Mouse (Mus musculus) neural tube, embryonic 12.5 days (tissue): ENCODE measurements around the gene Selenoh. TPM values are rescaled to one million over a fixed set of nuclear protein-coding genes. Genes with fewer than 3 reads are reported as not detected.
"Not testable (repeated sequence)": the region's sequence is repeated elsewhere in the genome, so short reads cannot be mapped to it uniquely, and the experiment has no call there.

Experiments used
- ATAC-seq: fragments of 200-750 bp; cut with Nextera tagmentation; 2 replicates; pipeline ENCODE4 v1.8.0; 2017; ENCODE audit warnings: low read depth, mild to moderate bottlenecking, moderate TSS enrichment, moderate library complexity; ENCODE audit not compliant: low FRiP score
- H3K27ac ChIP-seq: fragments of 300-500 bp; sonication (generic); 2 replicates; pipeline ENCODE4 v1.5.1; 2016
- H3K27me3 ChIP-seq: fragments of 300-500 bp; sonication (generic); replicated peaks from 2 replicates; pipeline ENCODE4 v1.6.1; 2016; ENCODE audit warnings: mild to moderate bottlenecking
- H3K36me3 ChIP-seq: fragments of 300-500 bp; sonication (generic); 2 replicates; pipeline ENCODE4 v1.6.1; 2016; ENCODE audit warnings: mild to moderate bottlenecking
- H3K4me1 ChIP-seq: fragments of 300-500 bp; sonication (generic); 2 replicates; pipeline ENCODE4 v1.6.1; 2016
- H3K4me2 ChIP-seq: fragments of 300-500 bp; sonication (generic); replicated peaks from 2 replicates; pipeline ENCODE4 v1.6.1; 2016; ENCODE audit warnings: mild to moderate bottlenecking
- H3K4me3 ChIP-seq: fragments of 300-500 bp; sonication (generic); 2 replicates; pipeline ENCODE4 v1.5.1; 2016
- H3K9ac ChIP-seq: fragments of 300-500 bp; sonication (generic); 2 replicates; pipeline ENCODE4 v1.6.1; 2016; ENCODE audit warnings: mild to moderate bottlenecking
- H3K9me3 ChIP-seq: fragments of 300-500 bp; sonication (generic); 2 replicates; pipeline ENCODE4 v1.6.1; 2016; ENCODE audit warnings: mild to moderate bottlenecking
- WGBS: fragments of 180-500 bp; shearing (Covaris S2); methylation state at CpG from one replicate; pipeline ENCODE4 v1.1.7; 2016; 5-methylcytosine and 5-hydroxymethylcytosine counted together
- polyA plus RNA-seq: library from polyadenylated mRNA; unstranded; fragments of >200 nt; fragmentation: Nextera tagmentation; extraction: Ambion mirVana; gene quantifications from 2 replicates; pipeline ENCODE4 v1.2.1, GENCODE M21; 2016

Selenoh gene
- polyA plus RNA-seq, 1 experiment from 2014 or later, result 306 TPM

DNA sequence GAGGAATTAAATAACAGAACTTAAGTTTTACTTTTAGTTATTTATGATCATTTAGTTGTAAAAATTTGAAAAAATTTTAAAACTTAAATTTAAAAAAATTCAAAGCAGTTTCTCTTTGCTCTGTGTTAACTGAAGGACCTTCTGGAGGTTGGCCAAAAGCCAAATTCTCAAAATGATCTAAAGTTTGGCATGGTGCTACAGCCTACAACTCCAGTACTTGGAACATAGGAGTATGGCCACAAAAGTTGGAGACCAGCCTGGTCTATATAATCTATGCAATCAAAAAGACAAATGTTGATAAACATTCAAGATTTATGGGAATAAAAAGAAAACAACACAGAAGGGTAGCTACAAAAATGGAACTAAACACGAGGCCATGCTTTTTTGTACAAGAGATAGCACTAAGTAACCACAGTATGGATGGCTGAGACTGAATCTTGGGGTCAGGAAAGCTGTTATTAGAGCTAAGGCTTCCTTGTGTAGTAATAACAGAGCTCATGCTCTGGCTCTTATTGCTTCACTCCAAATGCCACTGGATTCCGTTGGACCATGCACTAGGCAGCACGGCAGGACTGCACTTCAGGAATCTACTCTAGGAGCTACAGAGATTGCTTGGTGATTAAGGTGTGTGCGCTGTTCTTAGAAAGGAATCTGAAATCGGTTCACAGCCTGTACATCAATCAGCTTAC, 24.6 kb upstream of the Selenoh start:
- Histone ChIP-seq H3K27me3 (no peaks in the 10 kb centered on the region), H3K9ac (no peak overlapping the region), H3K4me3 (no peak overlapping the region), H3K9me3 (no peaks in the 10 kb centered on the region), H3K4me2 (no peak overlapping the region), H3K27ac (no peak overlapping the region), H3K4me1 (no peaks in the 10 kb centered on the region), H3K36me3 (peaks cover 62% of the 10 kb centered on the region)
- ATAC-seq, result no peak
- 91% methylated on average over 5 of the region's 5 CpGs for WGBS

DNA sequence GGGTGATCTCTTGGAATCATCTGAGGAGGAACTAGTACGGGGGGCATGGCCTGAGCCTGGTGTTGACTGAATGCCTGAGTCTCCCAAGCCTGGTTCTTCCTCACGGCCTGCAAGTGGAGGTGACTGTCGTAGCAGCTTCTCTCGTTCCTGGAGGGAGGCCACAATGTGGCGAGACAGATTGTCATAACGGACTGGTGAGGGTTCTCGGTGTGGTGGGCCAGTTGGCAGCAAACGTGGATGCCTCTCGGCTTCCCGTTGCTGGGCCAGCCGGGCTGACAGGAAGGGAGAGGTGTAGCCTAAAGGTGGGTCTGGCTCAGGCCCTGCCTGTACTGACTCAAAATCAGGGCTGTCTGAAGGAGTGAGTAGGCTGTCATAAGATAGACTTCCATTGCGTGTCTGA, 19.5 kb upstream of the Selenoh start:
- Histone ChIP-seq H3K4me1 (no peaks in the 10 kb centered on the region), H3K9ac (no peak overlapping the region), H3K9me3 (no peaks in the 10 kb centered on the region), H3K27ac (no peak overlapping the region), H3K4me3 (no peak overlapping the region), H3K4me2 (no peak overlapping the region), H3K36me3 (peaks cover 89% of the 10 kb centered on the region), H3K27me3 (no peaks in the 10 kb centered on the region)
- WGBS, result 91% methylated on average over 12 of the region's 12 CpGs
- no peak for ATAC-seq

DNA sequence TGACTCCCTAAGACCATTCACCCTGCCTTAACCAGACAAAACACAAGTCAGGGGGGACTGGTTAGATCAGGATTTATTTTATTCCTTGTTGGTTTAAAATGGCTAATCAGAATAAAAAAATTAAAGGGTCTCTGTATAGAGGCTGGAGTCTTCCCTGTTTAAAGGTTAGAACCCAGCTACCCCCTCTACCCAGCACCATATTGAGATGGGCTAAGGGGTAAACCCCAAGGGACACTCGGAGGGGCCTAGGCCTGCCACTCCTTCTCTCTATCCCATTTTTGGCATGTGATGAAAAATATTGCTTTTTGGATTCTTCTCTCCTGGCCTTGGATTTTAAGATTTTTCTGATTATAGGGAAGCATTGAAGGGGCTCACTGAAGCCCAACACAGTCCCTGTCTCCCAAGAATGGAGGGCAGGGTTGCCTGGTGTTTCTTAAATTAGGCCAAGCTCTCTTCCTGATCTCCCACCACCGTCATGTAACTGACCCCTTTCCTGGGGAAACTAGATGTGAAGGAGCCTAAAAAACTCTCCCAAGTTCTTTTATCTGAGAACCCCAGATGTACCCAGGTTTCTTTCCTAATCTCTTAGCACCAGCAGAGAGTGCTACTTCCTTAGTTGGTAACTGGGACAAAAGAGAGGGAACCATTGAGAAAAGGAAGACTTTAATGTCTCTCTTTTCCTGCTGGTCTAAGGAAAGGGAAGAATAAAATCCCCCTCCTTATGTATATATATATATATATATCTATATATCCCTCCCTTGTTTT, 17.7 kb upstream of the Selenoh start:
- WGBS, result 83% methylated on average over 2 of the region's 2 CpGs
- peaks cover 84% of the 10 kb centered on the region for H3K36me3 ChIP-seq
- H3K4me2 ChIP-seq, result no peak overlapping the region
- H3K27me3 ChIP-seq, result no peaks in the 10 kb centered on the region
- H3K4me3 ChIP-seq, result no peak overlapping the region
- ATAC-seq, result no peak
- H3K9me3 ChIP-seq, result no peaks in the 10 kb centered on the region
- no peaks in the 10 kb centered on the region for H3K4me1 ChIP-seq
- no peak overlapping the region for H3K27ac ChIP-seq
- no peak overlapping the region for H3K9ac ChIP-seq

DNA sequence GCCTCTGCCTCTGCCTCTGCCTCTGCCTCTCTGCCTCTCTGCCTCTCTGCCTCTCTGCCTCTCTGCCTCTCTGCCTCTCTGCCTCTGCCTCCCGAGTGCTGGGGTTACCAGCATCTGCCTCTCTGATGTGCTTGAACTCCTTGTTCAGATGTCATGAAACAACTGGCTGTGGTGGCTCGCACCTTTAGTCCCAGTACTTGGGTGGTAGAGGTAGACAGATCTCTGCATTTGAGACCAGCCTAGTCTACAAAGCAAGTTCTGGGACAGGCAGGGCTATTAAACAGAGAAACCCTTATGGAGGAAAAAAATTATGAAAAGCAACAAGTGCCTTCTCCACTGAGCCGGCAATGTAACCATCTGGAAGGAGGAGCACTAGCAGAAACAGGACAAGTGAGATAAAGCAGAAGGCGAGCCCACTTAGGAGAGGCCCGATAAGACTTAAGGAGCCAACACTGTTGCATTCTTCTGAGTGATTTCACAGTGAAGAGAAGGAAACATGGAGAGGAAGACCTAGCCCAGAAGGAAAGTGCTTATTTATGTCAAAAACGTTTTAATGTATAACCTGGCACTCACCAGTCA, 12.1 kb upstream of the Selenoh start:
- ATAC-seq, result no peak
- Histone ChIP-seq H3K9me3 (no peaks in the 10 kb centered on the region), H3K27ac (no peak overlapping the region), H3K36me3 (peaks cover 37% of the 10 kb centered on the region), H3K27me3 (no peaks in the 10 kb centered on the region), H3K4me2 (no peak overlapping the region), H3K4me1 (peaks cover 9% of the 10 kb centered on the region), H3K9ac (no peak overlapping the region), H3K4me3 (no peak overlapping the region)
- WGBS, result 90% methylated on average over 6 of the region's 6 CpGs

DNA sequence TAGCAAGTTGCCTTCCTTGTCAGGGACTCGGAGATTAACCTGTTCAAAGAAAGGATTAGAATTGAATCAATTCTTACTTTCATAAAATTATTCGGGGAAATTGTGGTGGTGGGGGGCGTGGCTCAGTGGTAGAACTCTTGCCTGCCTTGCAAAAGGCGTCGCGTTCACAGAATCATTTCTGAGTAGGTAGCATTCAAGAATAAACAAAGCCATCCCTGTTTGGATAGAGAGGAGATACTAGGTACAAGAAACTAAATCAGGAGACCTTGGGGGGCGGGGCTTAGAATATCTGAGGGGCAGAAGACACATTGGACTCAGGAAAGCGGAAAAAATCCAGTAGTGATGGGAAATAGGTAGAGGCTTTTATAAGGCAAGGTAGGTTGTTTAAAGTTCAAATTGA, 8.4 kb upstream of the Selenoh start, which contains the start of gene Tmx2:
Gene Tmx2, minus strand, starts transcription at position 125 of the 400 bp plus-strand sequence.
- H3K9ac ChIP-seq, result peak within 1 kb of the TSS; percentile 82
- no peaks in the 10 kb centered on the region for H3K9me3 ChIP-seq
- peaks cover 18% of the 10 kb centered on the region for H3K4me1 ChIP-seq
- H3K27me3 ChIP-seq, result no peaks in the 10 kb centered on the region
- H3K36me3 ChIP-seq, result peaks cover 27% of the 10 kb centered on the region
- ATAC-seq, result no peak
- no peak within 1 kb of the TSS for H3K27ac ChIP-seq
- 22% methylated on average over 8 of the region's 8 CpGs for WGBS
- H3K4me3 ChIP-seq, result peak within 1 kb of the TSS; percentile 85
- peak within 1 kb of the TSS; percentile 87 for H3K4me2 ChIP-seq

DNA sequence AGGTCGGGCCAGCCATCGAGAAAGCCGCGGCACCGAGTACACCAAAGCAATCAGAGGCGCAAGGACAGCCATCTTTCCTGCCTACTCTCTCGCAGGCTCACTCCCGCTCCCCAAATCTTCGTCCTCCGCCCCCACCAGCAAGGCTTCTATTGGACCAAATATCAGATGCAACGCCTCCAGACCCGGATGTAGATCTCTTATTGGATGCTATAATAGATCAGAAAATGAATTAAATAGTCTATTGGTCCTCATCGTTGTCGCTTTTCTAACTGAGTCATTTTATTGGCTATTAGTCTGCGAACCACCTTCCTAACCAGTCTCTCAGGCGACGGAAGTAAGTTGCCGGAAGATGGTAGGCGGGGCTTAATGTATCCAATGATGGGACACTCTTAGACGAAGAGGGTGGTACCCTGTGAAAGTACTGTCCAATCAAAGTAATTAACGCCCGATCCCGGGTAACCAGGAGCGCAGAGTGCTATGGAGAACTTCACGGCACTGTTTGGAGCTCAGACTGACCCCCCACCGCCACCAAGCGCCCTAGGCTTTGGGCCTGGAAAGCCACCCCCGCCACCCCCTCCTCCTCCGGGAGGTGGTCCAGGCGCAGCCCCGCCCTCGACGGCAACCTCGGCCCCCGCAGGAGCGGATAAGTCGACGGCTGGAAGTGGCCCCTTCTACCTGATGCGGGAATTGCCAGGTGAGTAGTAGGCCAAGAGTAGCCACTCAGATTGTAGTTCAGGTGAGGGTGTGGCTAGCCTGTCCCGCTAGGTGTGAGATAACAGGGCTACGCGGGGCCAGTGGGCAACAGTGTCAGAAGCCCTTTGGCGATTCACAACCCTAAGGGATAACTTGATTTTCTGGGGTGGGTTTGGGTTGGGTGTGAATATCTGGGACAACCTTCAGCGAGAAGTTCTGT, 7.7 kb upstream of the Selenoh start, which contains the start of the genes Gm28635 and Med19:
Gene Gm28635, minus strand, starts transcription at position 74 of the 913 bp plus-strand sequence.
Gene Med19, plus strand, starts transcription at position 435 of the 913 bp plus-strand sequence.
- peak within 1 kb of the TSS; percentile 87 for H3K4me2 ChIP-seq

DNA sequence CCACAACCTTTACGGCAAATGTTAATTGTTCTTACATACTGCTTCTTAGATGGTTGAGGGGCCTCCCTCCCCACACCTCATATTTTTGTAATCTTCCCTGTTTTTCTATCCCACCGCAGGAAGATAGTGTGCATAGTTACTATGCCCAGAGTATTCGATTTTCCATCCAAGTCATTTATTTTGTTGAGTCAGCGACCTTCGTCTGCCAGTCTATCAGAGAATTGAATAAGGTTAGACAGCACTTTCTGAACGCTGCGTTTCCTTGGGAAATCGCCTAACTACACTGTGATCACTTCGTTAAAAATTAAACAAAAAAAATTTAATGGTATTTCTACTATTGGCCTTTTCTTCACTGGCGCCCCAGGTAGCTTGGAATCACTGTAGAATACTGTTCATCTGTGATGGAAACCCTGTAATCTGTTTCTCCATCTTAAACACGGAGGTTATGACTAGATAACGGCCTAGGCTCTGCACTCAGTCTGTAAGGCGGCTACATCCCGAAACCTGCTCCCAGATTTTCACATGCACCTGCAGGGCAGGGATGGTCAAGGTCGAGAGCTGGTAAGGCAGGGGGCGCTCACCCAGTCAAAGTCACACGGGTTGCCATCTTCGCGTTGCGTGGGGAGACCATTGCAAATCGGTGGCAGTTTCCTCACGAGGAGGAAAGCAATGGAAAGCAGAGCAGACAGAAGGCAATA, 6.8 kb upstream of the Selenoh start:
- peaks cover 39% of the 10 kb centered on the region for H3K36me3 ChIP-seq
- ATAC-seq, result peak; percentile 73
- no peaks in the 10 kb centered on the region for H3K9me3 ChIP-seq
- H3K27me3 ChIP-seq, result no peaks in the 10 kb centered on the region
- H3K27ac ChIP-seq, result no peak overlapping the region
- H3K9ac ChIP-seq, result peak overlapping the region; percentile 51
- H3K4me2 ChIP-seq, result peak overlapping the region; percentile 59
- peaks cover 18% of the 10 kb centered on the region for H3K4me1 ChIP-seq
- H3K4me3 ChIP-seq, result peak overlapping the region; percentile 43
- WGBS, result 11% methylated on average over 22 of the region's 22 CpGs

More for the DNA sequence above, 7.7 kb upstream of the Selenoh start, which contains the start of the genes Gm28635 and Med19:
- Histone ChIP-seq H3K9ac (peak within 1 kb of the TSS; percentile 82), H3K4me1 (peaks cover 18% of the 10 kb centered on the region), H3K36me3 (peaks cover 31% of the 10 kb centered on the region), H3K9me3 (no peaks in the 10 kb centered on the region), H3K27ac (no peak within 1 kb of the TSS), H3K4me3 (peak within 1 kb of the TSS; percentile 85), H3K27me3 (no peaks in the 10 kb centered on the region)
- under 1% methylated on average over 44 of the region's 44 CpGs for WGBS
- peak; percentile 100 for ATAC-seq

DNA sequence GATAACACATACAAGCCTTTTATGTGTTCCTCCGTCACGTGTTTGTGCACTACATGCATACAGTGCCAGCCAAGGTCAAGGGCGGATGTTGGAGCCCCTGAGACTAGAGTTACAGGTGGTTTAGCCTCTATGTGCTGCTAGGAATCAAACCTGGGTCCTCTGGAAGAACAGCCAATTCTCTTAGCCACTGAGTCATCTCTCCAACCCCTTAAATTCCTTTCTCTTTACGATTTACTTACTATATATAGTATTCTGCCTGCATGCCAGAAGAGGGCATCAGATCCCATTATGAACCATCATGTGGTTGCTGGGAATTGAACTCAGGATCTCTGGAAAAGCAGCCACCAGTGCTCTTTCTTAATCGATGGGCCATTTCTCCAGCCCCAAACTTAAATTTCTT, 965 bp upstream of the Selenoh start:
- H3K9me3 ChIP-seq, H3K27ac ChIP-seq, H3K9ac ChIP-seq, H3K27me3 ChIP-seq, H3K4me3 ChIP-seq, H3K4me1 ChIP-seq: not testable (repeated sequence)
- H3K36me3 ChIP-seq, result peaks cover 53% of the 10 kb centered on the region
- 54% methylated on average over 4 of the region's 5 CpGs for WGBS
- ATAC-seq, result peak; percentile 5; the same call in 1 of the 2 replicates
- peak overlapping the region; percentile 72 for H3K4me2 ChIP-seq

DNA sequence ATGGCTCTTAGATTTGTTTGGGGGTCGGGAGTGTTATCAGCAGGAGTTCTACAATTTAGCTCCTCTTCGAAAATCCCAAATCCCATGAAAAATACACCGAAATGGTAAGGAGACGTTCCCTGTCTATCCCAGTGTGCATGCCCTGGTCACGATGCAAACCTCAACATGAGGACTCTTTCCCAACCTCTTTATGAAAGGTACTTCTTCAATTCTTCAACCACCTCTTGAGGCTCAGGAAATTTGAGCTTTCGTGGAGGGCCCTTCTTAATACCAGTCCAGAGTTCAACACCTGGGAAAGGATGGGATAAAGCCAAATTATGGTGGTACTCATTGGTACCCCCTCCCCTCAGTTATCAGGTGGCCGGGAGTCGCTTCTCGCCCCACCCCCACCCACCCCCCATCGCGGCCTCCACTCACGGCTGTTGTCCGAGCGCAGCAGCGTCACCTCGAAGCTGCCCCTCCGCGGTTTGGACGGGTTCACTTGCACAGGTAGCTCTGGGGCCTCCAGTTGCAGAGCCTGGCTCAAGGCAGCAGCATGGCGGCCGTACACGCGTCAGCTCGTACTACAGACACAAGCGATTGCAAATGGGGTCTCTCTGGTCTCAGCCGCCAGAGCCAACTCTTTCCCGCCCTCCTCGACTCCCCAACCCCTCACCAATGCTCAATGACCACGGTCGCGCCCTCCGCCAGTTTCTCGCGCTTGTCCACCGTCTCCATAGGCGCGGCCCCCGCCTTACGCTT, 572 bp downstream of the Selenoh start:
- peak overlapping the region; percentile 88 for H3K9ac ChIP-seq
- peak; percentile 82 for ATAC-seq
- H3K9me3 ChIP-seq, result no peaks in the 10 kb centered on the region
- 3% methylated on average over 39 of the region's 39 CpGs for WGBS
- peak overlapping the region; percentile 73; the same call in 1 of the 2 replicates for H3K27ac ChIP-seq
- peaks cover 8% of the 10 kb centered on the region for H3K4me1 ChIP-seq
- peak overlapping the region; percentile 87 for H3K4me3 ChIP-seq
- peak overlapping the region; percentile 72 for H3K4me2 ChIP-seq
- H3K27me3 ChIP-seq, result no peaks in the 10 kb centered on the region
- peaks cover 40% of the 10 kb centered on the region for H3K36me3 ChIP-seq

DNA sequence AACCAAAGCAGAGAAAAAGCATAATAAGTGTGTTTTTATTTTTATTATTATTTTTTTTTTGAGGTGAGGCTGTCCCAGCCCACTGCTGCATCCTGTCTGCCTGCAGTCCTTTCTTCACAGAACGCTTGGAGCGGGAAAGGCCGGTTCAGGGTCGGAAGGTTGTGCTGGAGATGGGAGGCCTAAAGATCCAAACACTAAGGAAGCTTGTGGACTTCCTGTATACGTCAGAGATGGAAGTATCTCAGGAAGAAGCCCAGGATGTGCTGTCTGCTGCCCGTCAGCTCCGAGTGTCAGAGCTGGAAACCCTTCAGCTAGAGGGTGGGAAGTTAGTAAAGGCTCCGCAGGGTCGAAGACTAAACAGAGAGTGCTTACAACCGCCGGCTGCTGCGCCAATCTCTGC, 4.5 kb downstream of the Selenoh start:
- Histone ChIP-seq H3K4me3 (no peak overlapping the region), H3K36me3 (peaks cover 17% of the 10 kb centered on the region), H3K27me3 (no peaks in the 10 kb centered on the region), H3K27ac (no peak overlapping the region), H3K4me2 (no peak overlapping the region), H3K4me1 (peaks cover 8% of the 10 kb centered on the region), H3K9me3 (no peaks in the 10 kb centered on the region), H3K9ac (no peak overlapping the region)
- 70% methylated on average over 12 of the region's 12 CpGs for WGBS
- ATAC-seq, result no peak
